Mouse (Mus musculus) layer of hippocampus, postnatal 25 days (tissue): ENCODE results near the gene Pyy. TPM values are rescaled to one million over a fixed set of nuclear protein-coding genes. Genes with fewer than 3 reads are reported as not detected.

ENCODE experiments used
- total RNA-seq, 2 experiments: library from RNA; stranded (reverse); gene quantifications; 2 replicates each; pipeline ENCODE4 v1.2.3; 2021

The Pyy gene
- total RNA-seq, 2 experiments from 2014 or later, result not detected

Other genes starting within 250 kb of the Pyy start
- gene Meox1, start 213.5 kb downstream of the Pyy start, total RNA-seq, result 1 to 10 TPM in 1 of 2 experiments, under 1 TPM in 1; 0.85 to 1.0 TPM
- not detected for gene Sost, start 140.8 kb downstream of the Pyy start, total RNA-seq
- not detected for gene Cfap97d1, start 123.6 kb downstream of the Pyy start, total RNA-seq
- gene Dusp3, start 120.8 kb downstream of the Pyy start, total RNA-seq, result 100 to 1,000 TPM; 145 to 154 TPM
- gene Mpp3, start 79.4 kb downstream of the Pyy start, total RNA-seq, result 10 to 100 TPM; 80.5 to 82.4 TPM
- not detected for gene Cd300lg, start 66.3 kb downstream of the Pyy start, total RNA-seq
- gene Mpp2, start 19.3 kb downstream of the Pyy start, total RNA-seq, result 100 to 1,000 TPM; 149 TPM
- not detected for gene Ppy, start 6.5 kb downstream of the Pyy start, total RNA-seq
- gene Nags, start 37.7 kb upstream of the Pyy start, total RNA-seq, result not detected
- 10 to 100 TPM; 24.2 to 30.3 TPM for gene Tmem101, start 48.6 kb upstream of the Pyy start, total RNA-seq
- 10 to 100 TPM; 62.0 to 62.7 TPM for gene Lsm12, start 77.5 kb upstream of the Pyy start, total RNA-seq
- 10 to 100 TPM; 53.5 to 58.2 TPM for gene G6pc3, start 81.8 kb upstream of the Pyy start, total RNA-seq
- 100 to 1,000 TPM; 218 to 242 TPM for gene Hdac5, start 122.3 kb upstream of the Pyy start, total RNA-seq
- gene BC030867, start 141.1 kb upstream of the Pyy start, total RNA-seq, result 1 to 10 TPM; 1.3 to 1.5 TPM
- 1 to 10 TPM in 1 of 2 experiments, under 1 TPM in 1; 0.70 to 1.1 TPM for gene Asb16, start 160.9 kb upstream of the Pyy start, total RNA-seq
- 10 to 100 TPM; 64.7 to 71.7 TPM for gene Tmub2, start 177.1 kb upstream of the Pyy start, total RNA-seq
- gene Atxn7l3, start 188.8 kb upstream of the Pyy start, total RNA-seq, result 100 to 1,000 TPM; 166 to 174 TPM
- gene Ubtf, start 211.9 kb upstream of the Pyy start, total RNA-seq, result 100 to 1,000 TPM; 123 to 134 TPM